Mouse (Mus musculus) intestine, postnatal 0 days (tissue): ENCODE results near the gene Chka. TPM values are rescaled to one million over a fixed set of nuclear protein-coding genes. Genes with fewer than 3 reads are reported as not detected.

Experiments
- ATAC-seq: fragments of 200-750 bp; cut with Nextera tagmentation; 2 replicates; pipeline ENCODE4 v1.8.0; 2017; ENCODE audit warnings: mild to moderate bottlenecking, moderate TSS enrichment, moderate library complexity
- H3K27ac ChIP-seq: fragments of 300-500 bp; sonication (generic); 2 replicates; pipeline ENCODE4 v1.5.1; 2014; ENCODE audit warnings: mild to moderate bottlenecking, low read depth, low read length, moderate library complexity
- H3K27me3 ChIP-seq: fragments of 300-500 bp; sonication (generic); replicated peaks from 2 replicates; pipeline ENCODE4 v1.6.1; 2014; ENCODE audit warnings: low read length, mixed read lengths; ENCODE audit not compliant: control insufficient read depth, insufficient read depth
- H3K36me3 ChIP-seq: fragments of 300-500 bp; sonication (generic); 2 replicates; pipeline ENCODE4 v1.6.1; 2014; ENCODE audit warnings: mild to moderate bottlenecking, moderate library complexity; ENCODE audit not compliant: control insufficient read depth, insufficient read depth
- H3K4me1 ChIP-seq: fragments of 300-500 bp; sonication (generic); replicated peaks from 2 replicates; pipeline ENCODE4 v1.6.1; 2014; ENCODE audit warnings: antibody characterized with exemption, low read length, mixed read lengths; ENCODE audit not compliant: control insufficient read depth, insufficient read depth
- H3K4me2 ChIP-seq: fragments of 300-500 bp; sonication (generic); replicated peaks from 2 replicates; pipeline ENCODE4 v1.6.1; 2014; ENCODE audit warnings: low read depth, mild to moderate bottlenecking, moderate library complexity
- H3K4me3 ChIP-seq: fragments of 300-500 bp; sonication (generic); 2 replicates; pipeline ENCODE4 v1.5.1; 2014; ENCODE audit warnings: low read depth, low read length
- H3K9ac ChIP-seq: fragments of 300-500 bp; sonication (generic); 2 replicates; pipeline ENCODE4 v1.6.1; 2014; ENCODE audit warnings: mild to moderate bottlenecking, low read depth, low read length
- H3K9me3 ChIP-seq: fragments of 300-500 bp; sonication (generic); 2 replicates; pipeline ENCODE4 v1.6.1; 2016; ENCODE audit warnings: mixed run types; ENCODE audit not compliant: control insufficient read depth
- CTCF ChIP-seq: sonication (generic); IDR thresholded peaks from 2 replicates; pipeline ENCODE4 v1.5.1; 2016; ENCODE audit warnings: low read depth, mild to moderate bottlenecking, control low read depth, antibody characterized with exemption, moderate library complexity
- WGBS: fragments of 180-500 bp; shearing (Covaris S2); extraction: QIAGEN DNeasy Blood & Tissue Kit; methylation state at CpG from one replicate; pipeline ENCODE4 v1.1.7; 2014; 5-methylcytosine and 5-hydroxymethylcytosine counted together
- polyA plus RNA-seq: library from polyadenylated mRNA; unstranded; fragments of >200 nt; fragmentation: Nextera tagmentation; extraction: Ambion mirVana; gene quantifications from 2 replicates; pipeline ENCODE4 v1.2.1, GENCODE M21; 2015

Chka gene
- polyA plus RNA-seq, 1 experiment from 2014 or later, result 113 TPM

DNA sequence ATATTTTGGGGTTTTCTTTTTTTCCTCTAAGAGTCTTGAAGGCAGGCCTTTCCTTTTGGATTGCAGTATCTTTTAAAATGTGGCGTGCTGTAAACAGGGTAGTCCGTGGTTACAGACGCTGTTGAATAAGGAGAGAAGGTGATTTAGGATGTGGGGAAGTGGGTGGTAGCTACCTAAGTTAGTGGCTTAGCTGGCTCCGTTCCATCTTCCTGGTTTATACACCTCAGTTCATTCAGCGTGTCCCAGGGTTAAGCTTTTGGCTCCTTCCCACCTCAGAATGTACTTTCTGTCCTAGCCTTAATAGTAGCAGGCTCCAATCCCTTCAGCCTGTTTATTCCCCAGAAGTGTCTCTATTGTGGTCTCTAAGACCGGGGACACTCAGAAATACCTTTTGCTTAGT is 3.5 kb downstream of the Chka start:
- Histone ChIP-seq H3K36me3 (no peaks in the 10 kb centered on the region), H3K4me2 (peak overlapping the region; percentile 53), H3K27ac (no peak overlapping the region), H3K9ac (no peak overlapping the region), H3K27me3 (no peaks in the 10 kb centered on the region), H3K4me3 (peak overlapping the region; percentile 93), H3K9me3 (no peaks in the 10 kb centered on the region), H3K4me1 (peaks cover 10% of the 10 kb centered on the region; the same call in 1 of the 2 replicates)
- no peak for TF ChIP-seq CTCF
- ATAC-seq, result no peak
- 43% methylated on average over 6 of the region's 6 CpGs for WGBS

DNA sequence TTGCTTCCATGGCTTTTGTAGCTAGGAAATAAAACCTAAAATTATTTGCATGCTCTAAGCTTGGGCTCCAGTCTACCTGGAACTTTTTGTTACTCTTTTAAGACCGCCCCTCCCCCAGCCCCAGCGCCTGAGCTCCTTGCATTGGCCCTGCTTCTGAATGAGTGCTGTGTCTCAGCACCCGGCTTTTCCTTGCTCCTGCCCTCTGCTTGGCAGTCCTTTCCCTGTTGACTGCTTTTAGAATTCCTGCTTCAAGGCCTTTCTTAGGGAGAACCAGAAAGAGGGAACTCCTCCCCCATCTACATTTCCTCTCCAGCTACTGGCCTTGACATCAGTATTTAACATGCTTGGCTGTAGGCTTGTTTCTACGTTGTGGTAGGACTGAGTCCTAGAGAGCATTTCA is 4.0 kb downstream of the Chka start:
- WGBS, result 33% methylated on average over 4 of the region's 4 CpGs
- Histone ChIP-seq H3K4me2 (peak overlapping the region; percentile 53), H3K4me3 (peak overlapping the region; percentile 93), H3K36me3 (no peaks in the 10 kb centered on the region), H3K4me1 (peaks cover 10% of the 10 kb centered on the region; the same call in 1 of the 2 replicates), H3K27ac (no peak overlapping the region), H3K27me3 (no peaks in the 10 kb centered on the region), H3K9me3 (no peaks in the 10 kb centered on the region), H3K9ac (no peak overlapping the region)
- ATAC-seq, result no peak
- TF ChIP-seq CTCF, result no peak

DNA sequence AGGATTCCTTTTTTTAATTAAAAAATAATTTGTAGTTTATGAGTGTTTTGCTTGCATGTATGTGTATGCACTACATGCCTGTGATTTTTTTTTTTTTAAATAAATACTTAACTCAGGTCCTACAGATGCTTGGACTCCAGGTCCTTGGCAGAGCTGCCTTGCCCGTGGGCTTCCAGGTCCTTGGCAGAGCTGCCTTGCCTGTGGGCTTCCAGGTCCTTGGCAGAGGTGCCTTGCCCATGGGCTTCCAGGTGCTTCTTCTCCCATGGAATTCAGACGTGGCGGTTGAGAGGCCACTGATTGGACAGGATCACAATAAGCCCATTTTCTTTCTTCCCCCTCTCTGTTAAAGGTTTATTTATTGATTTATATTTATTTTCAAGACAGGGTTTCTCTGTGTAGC is 5.6 kb downstream of the Chka start:
- Histone ChIP-seq H3K4me3 (no peak overlapping the region), H3K9me3 (no peaks in the 10 kb centered on the region), H3K4me2 (peak overlapping the region; percentile 30; the same call in 1 of the 2 replicates), H3K27ac (no peak overlapping the region), H3K9ac (no peak overlapping the region), H3K27me3 (no peaks in the 10 kb centered on the region), H3K36me3 (no peaks in the 10 kb centered on the region), H3K4me1 (peaks cover 5% of the 10 kb centered on the region; the same call in 1 of the 2 replicates)
- WGBS, result 75% methylated on average over 3 of the region's 3 CpGs
- no peak for ATAC-seq
- TF ChIP-seq CTCF, result no peak

DNA sequence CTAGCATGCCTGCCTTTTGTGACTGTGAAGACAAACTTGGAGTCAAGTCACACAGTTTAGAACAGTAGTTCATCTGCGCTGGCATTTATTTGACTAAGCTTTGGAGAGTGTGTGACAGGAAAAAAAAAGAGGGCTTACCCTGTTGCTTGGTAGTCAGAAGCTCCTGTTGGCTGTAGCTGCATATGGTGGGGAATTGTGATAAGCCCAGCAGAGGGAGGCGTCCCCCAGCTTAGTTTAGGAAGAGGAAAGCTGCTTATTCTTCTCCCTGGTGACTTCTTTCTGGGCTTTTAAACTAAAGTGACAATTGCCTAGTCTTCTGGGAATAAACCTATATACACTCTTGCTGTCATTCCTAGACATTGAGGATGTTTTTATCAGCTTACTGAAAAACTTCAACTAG is 11.1 kb downstream of the Chka start:
- no peaks in the 10 kb centered on the region for H3K4me1 ChIP-seq

DNA sequence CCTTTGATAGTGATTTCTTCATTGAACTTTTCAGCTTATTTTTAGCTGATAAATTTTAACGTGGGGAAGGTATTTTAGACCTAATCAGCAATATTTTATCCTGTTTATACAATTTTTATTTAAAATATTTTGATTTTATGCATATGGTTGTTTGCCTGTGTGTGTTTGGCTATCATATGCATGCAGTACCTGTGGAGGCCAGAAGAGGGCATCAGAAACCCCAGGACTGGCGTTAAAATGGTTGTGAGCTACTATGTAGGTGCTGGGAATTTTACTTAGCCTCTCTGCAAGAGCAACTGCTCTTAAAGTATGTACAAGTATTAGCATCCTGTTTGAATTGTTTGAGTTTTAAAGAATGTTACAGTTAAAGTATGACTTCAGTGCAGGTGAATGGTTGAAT is 13.4 kb downstream of the Chka start:
- ATAC-seq, result no peak
- Histone ChIP-seq H3K27ac (no peak overlapping the region), H3K4me1 (no peaks in the 10 kb centered on the region), H3K4me2 (no peak overlapping the region), H3K9me3 (no peaks in the 10 kb centered on the region), H3K27me3 (no peaks in the 10 kb centered on the region), H3K36me3 (peaks cover 16% of the 10 kb centered on the region), H3K9ac (no peak overlapping the region), H3K4me3 (no peak overlapping the region)
- peak; percentile 57 for TF ChIP-seq CTCF
- WGBS, result 79% methylated on average over 2 of the region's 2 CpGs

More for the DNA sequence above, 11.1 kb downstream of the Chka start:
- WGBS, result 60% methylated on average over 2 of the region's 2 CpGs
- Histone ChIP-seq H3K36me3 (peaks cover 16% of the 10 kb centered on the region), H3K4me2 (no peak overlapping the region), H3K4me3 (no peak overlapping the region), H3K27ac (no peak overlapping the region), H3K27me3 (no peaks in the 10 kb centered on the region), H3K9ac (no peak overlapping the region), H3K9me3 (no peaks in the 10 kb centered on the region)
- no peak for ATAC-seq
- TF ChIP-seq CTCF, result no peak

DNA sequence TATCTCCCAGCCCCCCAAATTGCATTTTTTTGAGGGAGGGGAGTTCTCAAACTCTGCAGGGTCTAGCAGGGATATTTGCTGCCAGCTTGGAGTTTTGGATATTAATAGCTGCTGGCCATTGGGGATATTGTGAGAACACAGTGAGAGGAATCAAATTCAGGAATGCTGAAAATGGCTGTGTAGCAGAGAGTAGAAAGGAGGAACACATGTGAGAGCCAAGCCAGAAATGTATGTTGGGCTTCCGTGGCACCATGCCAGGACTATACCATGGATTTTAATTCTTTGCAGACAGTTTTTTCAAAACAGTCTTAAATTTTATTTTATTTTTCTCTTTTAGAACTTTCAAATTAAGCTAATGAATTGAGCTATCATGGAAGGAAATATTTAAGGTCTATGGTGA is 16.7 kb downstream of the Chka start:
- Histone ChIP-seq H3K27me3 (no peaks in the 10 kb centered on the region), H3K36me3 (peaks cover 22% of the 10 kb centered on the region), H3K27ac (no peak overlapping the region), H3K4me2 (no peak overlapping the region), H3K9ac (no peak overlapping the region), H3K9me3 (no peaks in the 10 kb centered on the region), H3K4me1 (no peaks in the 10 kb centered on the region), H3K4me3 (no peak overlapping the region)
- ATAC-seq, result no peak
- 66% methylated on average over 1 of the region's 1 CpGs for WGBS
- TF ChIP-seq CTCF, result no peak

DNA sequence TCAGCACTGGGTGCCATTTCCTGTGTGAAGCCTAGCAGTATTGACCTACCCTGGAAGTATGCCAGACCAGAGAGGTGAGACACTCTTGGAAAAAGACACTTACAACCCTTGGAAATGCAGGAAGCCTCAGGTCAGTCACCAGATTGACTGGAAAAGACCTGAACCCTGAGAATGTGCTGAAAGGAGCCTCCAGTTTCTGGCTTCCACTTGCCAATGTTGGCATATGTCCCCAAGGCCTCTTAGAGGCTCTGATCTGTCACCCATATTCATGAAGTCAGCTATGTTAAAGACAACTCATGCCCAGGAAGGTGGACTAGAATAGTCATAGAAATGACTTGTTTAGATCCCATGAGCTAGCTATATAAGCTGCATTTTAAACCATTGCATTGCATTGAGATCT is 19.9 kb downstream of the Chka start:
- Histone ChIP-seq H3K36me3 (peaks cover 25% of the 10 kb centered on the region), H3K4me3 (no peak overlapping the region), H3K9ac (no peak overlapping the region), H3K4me2 (no peak overlapping the region), H3K4me1 (0 out of 2 replicates have a peak, but pooled peaks cover 4% of the 10 kb centered on the region), H3K27ac (no peak overlapping the region), H3K9me3 (no peaks in the 10 kb centered on the region), H3K27me3 (no peaks in the 10 kb centered on the region)
- ATAC-seq, result no peak
- TF ChIP-seq CTCF, result no peak
